Mouse (Mus musculus) heart, postnatal 14 days (tissue): Measurements from ENCODE around the gene Slc35d2. TPM values are rescaled to one million over a fixed set of nuclear protein-coding genes. Genes with fewer than 3 reads are reported as not detected.

ENCODE experiments used
- DNase-seq, 2 experiments: peaks; one replicate each; pipeline ENCODE4 v3.0.0; 2021 to 2022
- intact Hi-C: fragments of 180-260 bp; cut with DNase I; formaldehyde crosslinking; loops from one replicate; pipeline ENCODE4 v1.15.1; 2025
- total RNA-seq, 2 experiments: library from RNA; stranded (reverse); gene quantifications; 2 replicates each; pipeline ENCODE4 v1.2.3; 2021

Slc35d2 gene
- total RNA-seq, 2 experiments from 2014 or later, result 1.4 to 1.8 TPM

DNA sequence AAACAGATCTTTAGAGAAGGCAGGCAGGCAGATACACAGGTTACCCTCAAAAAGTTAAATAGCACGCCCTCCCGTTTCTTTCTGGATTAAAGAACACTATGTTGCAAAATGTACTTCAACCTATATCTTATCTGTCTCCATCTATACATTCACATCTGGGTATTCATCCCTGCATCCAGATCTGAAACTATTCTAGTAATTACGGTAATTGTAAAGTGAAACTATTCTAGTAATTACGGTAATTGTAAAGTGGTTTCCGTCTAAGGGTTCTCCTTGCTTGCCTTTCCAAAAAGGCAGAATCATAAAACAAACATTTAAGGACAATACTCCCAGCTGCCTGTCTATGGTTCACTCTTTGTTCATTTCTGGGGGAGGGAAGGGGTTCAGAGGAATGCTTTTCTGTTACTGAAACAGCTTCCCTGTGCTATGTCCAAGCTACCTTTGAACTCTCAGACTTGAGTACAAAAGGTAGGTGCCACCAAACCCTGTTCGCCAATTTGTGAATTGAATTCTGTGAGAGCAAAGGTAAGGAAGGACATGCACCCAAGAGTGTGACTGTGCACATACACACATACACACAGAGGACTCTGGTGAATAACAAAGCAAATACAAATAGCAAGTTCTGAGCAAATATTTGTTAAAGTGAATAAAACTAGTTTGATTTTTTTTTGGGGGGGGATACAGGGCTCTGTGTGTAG is 5.5 kb downstream of the Slc35d2 start:
- intact Hi-C loops, result no loop called here
- no peak for DNase-seq

DNA sequence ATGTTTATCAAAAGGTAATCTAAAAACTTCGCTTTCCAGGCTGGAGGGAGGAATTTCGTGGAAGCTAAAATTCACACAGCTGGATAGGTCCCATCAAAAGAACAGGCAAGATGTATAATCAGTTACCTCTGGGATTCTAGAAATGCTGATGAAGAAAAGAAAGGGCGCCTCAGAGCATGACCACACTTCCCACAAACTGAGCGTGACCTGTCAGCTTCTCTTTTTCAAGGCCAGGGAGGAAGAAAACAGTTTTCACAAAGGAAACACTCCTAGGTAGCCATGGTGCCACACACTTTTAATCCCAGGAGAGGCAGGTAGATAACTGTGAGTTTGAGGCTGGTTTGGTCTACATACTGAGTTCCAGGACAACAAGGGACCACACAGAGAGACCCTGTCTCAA is 8.4 kb downstream of the Slc35d2 start:
- intact Hi-C loops, result no loop called here
- no peak for DNase-seq

DNA sequence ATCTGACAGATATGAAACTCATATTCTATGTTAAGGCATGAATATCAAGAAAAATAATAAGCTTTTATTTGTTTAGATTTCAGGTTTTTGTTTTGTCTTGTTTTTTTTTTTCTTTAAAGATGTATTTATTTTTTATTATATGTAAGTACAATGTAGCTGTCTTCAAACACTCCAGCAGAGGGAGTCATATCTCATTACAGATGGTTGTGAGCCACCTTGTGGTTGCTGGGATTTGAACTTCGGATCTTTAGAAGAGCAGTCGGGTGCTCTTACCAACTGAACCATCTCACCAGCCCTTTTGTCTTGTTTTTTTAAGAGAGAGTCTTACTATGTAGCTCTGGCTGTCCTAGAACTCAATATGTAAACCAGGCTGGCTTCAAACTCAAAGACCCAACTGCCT is 11.7 kb downstream of the Slc35d2 start:
- intact Hi-C loops, result no loop called here
- no peak for DNase-seq

DNA sequence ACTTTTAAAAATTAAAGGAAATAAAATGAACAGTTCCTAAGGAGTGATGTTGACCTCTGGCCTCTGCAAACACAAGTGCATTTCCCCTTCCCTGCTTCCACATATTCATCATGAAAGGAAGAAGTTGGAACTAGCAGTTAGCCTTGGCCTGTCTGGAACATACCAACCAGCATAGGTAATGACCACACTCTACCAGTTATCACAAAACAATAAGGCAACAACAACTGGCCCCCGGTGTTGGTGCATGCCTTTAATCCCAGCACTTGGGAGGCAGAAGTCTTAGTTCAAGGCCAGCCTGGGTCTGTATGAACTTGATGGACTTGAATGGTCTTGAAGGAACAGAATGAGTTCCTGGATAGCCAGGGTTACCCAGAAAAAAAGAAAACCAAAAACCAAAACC is 18.7 kb downstream of the Slc35d2 start:
- intact Hi-C loops, result no loop called here
- DNase-seq, result no peak

DNA sequence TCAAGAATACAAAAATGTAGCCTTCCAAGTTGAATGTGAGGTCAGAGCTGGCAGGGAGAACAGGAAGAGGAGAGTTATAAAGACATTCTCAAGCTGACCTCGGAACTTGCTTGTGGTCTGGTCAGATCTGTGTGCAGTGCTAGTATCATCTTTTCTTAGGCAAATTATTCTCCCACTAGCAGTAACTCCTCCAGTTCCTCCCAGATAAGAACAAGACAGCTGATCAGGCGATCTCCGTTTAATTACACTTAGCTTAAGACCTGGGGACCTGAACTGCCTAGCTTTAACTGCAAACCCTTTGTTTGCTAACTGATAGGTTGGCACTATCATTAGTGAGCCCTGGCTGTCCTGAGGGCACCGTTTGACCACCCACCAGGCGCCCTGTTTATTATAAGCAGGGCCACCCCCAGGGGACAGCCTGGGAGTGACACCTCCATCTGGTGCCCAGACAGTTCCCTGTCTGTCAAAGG is 20.8 kb downstream of the Slc35d2 start:
- DNase-seq, result peak in 1 of 2 experiments; percentile 30
- intact Hi-C loops, result no loop called here

DNA sequence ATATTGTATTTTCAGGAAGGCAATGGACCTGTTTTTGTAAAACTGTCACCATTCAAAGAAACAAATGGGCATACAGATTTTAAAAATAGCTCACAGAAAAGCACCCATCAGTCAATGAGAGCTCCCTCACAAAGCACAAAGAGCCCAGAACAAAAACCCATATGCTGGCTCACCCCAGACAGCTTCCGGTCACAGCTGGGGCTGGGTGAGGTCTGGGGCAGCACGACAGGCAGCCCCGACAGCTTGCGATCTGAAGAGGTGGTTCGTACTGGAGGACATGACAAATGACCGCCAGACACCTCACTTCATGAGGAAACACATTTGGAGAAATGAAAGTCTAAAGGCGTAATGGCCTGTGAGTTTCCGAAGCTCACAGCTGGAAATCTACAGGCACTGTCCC is 21.6 kb downstream of the Slc35d2 start:
- intact Hi-C loops, result no loop called here
- DNase-seq, result no peak

DNA sequence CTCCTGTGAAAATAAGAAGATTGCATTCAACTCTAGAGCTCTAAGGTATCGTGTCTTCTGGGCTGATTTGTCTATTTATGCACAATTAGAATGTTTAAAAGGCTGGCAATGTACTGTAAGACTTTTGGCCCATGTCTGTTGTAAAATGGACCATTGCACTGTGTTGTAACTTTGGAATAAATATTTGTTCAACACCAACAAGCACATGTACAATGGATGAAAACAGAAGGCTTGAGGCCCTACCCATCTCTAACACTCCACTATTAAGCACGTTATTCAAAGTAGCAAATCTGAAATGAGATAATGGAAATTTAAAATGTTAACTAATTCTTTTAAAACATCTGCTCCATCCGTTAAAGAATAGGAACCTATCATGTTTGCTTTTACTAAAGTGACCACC is 22.1 kb downstream of the Slc35d2 start:
- DNase-seq, result no peak
- intact Hi-C loops, result no loop called here

DNA sequence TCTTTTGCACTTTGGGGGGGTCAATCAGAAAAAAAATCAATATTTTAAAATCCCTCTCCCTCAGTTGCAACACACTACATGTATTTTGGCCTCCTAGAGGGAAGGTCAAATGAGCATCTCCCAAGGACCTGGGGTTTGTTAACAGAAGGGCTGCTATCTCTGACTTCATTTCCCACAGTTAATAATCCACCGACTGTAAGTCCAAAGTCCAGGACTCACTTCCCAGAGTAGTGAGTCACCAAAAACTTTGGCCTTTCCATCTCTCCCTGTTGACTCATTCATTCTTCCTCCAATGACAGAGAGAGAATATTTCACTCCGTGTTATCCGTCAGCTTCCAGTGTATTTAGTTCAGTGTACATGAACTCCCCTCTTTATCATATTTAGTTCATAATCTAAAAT is 23.5 kb downstream of the Slc35d2 start:
- intact Hi-C loops, result no loop called here
- no peak for DNase-seq

DNA sequence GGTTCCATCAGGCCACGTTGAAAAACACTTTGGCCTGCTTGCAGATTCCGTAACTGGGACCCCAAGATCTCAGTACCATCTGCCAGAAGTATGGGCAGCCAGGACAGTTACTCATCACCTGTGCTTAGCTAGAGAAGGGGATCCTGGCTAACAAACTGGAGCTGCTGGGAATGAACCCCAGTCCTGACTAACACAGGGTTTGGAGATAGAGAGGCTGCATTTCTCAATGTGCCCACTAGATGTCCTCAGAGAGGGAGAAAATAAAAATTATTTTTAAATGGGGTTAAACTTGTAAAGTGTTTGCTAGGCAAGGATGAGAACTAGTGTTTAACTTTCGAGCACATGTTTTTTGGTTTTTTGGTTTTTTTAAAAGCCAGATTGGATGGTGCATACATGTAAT is 29.0 kb downstream of the Slc35d2 start:
- intact Hi-C loops, result loop anchor here (2.0 to 5.0 kb wide), 2 partner anchors 107 to 207 kb away; no protein-coding TSS in a partner anchor
- DNase-seq, result peak; percentile 12 to 57

DNA sequence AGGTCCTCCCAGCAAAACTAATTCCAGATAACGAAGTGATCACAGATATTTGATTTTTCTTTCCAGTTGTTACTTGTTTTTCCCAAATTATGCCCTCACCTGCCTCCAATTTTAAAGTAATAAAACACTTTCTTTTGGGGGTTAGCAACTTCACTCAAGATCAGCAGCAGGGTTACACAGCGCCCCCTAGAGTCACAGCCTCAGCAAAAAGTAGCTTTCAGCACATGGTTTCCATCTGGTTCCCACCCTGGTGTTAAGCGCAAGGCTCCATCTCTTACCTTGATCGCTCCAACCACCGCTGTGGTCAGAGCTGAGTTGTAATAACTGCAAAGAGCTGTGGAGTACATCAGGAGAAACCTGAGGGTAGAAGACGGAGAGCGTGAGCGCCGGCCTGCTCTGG is 30.2 kb downstream of the Slc35d2 start:
- intact Hi-C loops, result no loop called here
- peak; percentile 15 to 45 for DNase-seq

DNA sequence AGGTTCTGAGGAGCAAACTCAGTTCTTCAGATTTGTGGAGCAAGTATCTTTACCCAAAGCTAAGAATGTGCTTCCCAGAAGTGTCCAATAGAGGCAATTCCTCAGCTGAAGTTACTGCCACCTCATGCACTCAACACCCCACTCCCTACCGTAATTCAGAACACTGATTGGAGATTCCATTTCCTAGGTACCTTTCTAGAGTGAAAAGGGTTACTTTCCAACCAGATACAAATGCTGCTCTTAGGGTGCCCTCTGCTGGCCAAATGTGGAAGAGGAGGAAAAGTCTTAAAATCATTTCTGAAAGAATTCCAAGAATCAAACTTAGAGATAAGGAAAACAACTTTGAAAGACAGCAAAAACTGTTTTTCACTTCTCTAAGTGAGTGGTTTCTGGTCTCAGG is 35.8 kb downstream of the Slc35d2 start:
- intact Hi-C loops, result loop anchor here (2.0 kb wide), 1 partner anchor 43 kb away; no protein-coding TSS in a partner anchor
- DNase-seq, result peak; percentile 63 to 79

DNA sequence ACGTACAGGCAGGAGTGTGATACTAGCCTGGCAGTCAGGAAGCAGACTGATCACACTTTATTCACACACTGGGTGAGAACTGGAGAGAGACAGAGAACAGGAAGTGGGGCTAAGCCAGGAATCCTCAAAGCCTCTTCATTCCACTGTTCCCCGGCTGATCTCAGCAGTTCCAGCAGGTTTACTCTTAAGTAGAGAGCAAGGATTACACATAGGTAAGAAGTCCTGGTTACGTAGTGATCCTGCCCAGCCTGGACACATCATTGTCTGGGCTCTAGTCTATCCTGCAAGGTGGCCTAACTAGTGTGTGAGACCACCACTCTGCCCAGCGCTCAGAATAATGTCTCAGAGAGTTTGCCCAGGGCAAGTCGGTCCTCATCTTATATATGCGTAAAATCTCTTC is 36.4 kb downstream of the Slc35d2 start:
- intact Hi-C loops, result loop anchor here (2.0 kb wide), 1 partner anchor 42 kb away; no protein-coding TSS in a partner anchor
- no peak for DNase-seq

DNA sequence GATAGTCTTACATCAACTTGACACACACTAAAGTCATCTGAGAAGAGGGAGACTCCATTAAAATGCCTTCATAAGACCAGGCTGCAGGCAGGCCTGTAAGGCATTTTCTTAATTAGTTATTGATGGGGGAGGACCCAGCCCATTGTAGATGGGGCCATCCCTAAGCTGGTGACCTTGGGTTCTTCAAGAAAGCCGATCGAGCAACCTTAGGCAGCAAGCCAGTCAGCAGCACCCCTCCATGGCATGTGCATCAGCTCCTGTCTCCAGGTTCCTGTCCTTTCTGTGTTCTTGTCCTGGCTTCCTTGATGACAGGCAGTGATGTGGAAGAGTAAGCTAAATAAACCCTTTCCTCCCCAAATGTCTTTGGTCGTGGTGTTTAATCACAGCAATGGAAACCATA is 37.0 kb downstream of the Slc35d2 start:
- DNase-seq, result no peak
- intact Hi-C loops, result loop anchor here (2.0 kb wide), 1 partner anchor 41 kb away; no protein-coding TSS in a partner anchor

DNA sequence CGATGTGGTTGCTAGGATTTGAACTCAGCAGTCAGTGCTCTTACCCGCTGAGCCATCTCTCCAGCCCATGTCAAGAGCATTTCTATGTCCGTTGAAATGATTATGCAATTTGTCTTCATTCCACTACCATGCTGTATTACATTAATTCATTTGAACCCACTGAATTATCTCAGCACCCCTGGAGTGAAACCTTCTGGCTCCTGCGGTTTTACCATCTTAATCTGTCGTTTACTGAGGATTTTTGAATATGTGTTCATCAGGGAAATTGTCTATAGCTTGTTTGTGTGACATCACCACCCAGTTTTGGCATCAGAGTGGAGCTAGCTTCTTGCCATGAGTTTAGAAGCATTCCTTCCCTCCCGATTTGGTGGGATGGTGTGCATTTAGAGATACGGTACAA is 38.2 kb downstream of the Slc35d2 start:
- DNase-seq, result no peak
- intact Hi-C loops, result no loop called here

DNA sequence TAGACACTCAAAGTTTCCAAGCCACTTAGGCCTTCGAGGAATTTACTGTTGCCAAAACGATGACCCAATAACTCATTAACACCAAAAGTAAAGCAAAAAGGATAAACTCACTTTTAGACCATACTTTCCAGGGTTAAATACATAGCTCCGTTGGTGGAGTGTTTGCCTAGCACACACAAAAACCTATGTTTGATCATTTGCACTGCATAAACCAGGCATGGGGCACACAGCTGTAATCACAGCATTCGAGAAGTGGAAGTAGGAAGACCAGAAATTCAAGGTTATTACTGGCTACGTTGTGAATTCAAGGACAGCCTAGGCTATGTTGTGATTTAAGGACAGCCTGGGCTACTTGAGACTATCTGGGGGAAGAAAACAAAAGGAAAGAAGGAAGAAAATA is 38.9 kb downstream of the Slc35d2 start:
- no peak for DNase-seq
- intact Hi-C loops, result no loop called here

DNA sequence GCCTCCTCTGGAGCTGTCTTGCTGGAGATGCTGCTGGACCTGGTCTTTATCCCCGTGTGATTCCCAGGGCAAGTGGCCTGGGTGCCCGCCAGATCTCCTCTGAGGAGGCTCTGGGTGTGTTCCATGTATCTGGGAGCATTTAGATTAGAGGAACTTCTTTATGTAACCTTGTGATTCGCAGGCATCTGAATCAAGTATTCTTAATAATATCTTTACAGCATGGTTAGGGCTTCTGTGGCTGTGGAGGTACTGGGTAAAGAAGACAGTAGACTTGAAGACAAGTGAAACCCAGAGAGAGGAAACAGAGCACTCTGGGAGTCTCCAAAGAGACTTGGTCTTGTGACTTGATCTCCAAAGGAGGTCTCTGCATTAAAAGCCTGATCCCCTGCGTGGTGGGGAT is 40.0 kb downstream of the Slc35d2 start, which contains the start of gene Hsd17b3:
TSS of gene Hsd17b3 (minus strand) at position 101 of the 400 bp plus-strand sequence.
- DNase-seq, result no peak
- intact Hi-C loops, result no loop called here

DNA sequence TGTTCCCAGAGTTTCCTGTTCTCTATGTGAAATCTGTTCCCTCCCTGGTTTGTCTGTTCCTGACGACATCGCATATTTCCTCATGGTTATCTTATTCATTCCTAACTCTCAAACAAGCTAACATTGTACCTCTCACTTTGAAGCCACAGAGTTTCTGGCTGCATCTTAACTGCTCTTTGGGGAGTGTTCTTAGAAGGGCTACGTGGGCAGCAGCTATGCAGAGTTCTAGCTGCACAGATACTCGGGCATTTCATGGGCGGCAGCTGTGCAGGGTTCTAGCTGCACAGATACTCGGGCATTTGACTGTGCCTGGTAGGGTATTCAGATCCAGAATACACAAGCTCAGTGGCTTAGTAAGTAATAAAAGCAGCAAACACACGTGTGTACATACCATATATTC is 41.1 kb downstream of the Slc35d2 start:
- intact Hi-C loops, result no loop called here
- no peak for DNase-seq

DNA sequence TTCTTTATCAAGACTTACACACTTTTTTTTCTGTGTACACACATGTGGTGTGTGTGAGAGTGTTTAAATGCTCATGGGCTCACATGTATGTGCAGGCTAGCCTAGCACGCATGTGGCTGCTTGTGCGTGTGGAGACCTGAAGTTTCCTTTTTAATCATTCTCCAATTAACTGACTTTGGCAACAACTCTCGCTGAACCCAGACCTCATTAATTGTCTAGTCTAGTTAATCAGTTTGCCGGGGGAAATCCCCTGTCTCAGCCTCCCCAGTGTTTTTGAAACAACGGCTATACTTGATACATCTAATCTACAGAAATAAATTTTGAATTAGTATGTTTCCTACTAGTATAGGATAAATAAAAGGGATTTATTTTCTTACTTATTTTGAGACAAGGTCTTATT is 43.1 kb downstream of the Slc35d2 start:
- no peak for DNase-seq
- intact Hi-C loops, result no loop called here

DNA sequence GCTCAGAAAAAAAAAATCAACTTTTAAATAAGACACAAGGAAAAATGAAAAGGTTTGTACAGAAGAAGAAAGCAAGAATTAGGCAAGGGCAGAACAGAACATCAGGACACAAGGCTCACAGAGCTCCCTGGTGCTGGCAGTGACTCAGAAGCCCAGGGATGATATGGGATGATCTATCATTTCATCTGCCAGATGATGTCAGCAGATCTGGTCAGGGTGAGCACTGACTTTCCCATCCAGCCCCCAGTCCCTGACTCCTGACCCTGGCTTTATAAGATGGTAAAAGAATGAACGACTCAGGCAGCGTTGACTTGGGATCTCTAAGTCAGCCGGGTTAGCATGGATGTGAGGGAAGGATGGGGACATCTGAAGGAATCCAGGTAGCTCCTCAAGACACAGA is 45.8 kb downstream of the Slc35d2 start:
- intact Hi-C loops, result no loop called here
- no peak for DNase-seq

DNA sequence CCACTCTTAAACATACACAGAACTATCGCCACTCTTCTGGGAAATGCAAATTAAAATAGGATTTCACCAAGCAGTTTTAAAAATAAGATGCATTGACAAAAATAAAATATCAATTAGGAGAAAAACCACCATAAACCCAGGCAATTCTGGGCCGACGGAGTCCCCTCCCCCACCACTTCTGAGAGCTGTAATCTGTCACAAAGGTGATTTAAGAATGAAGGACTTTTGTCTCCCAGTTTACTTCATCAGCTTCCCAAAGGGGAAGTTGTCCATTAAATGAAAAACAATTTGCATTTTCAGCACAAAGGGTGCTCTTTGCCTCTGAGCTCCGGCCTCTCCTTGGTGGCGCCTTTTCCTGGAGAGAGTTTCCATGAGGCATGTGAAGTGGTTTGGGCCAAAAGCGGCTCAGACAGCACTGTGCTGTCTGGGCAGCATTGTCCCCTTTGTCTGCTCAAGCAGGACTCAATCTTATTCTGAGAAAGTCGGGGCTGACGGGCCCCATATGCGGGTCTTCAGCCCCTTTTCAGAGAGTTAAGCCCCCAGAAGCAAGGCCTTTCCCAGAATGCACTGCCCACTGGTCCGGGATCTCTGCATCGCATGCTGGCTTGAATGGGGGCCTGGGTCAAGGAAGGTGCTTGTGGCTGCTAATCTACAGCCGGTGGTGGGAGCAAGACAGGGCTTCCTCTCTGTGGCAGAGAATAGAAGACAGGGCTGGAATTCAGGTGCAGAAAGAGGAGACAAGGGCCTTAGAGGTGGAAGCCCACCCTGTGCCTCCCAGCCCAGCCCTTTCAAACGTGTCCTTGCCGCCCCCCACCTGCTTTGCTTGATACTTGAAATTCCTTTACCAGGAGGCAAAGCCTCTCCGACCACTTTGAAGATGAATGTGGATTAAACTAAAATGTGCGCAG is 47.9 kb downstream of the Slc35d2 start:
- intact Hi-C loops, result no loop called here
- no peak for DNase-seq

DNA sequence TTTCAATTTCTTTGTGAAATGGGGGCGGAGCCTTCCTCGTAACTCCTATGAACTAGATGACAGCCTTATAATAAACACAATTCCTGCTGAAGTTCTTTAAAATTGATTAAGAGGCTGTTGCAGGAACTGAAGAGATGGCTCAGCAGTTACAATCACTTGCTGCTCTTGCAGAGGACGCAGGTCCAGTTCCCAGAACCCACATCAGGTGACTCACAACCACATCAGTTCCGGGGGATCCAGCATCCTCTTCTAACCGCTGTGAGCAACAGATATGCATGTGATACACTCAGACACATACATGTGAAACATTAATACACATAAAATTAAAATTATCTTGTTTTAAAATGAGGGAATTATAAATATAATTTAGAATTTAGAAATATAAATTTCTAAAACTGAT is 51.6 kb downstream of the Slc35d2 start:
- intact Hi-C loops, result no loop called here
- DNase-seq, result no peak
